Mouse (Mus musculus): ENCODE results near the gene Aoc2.
"Not testable (repeated sequence)": the region's sequence is repeated elsewhere in the genome, so short reads cannot be mapped to it uniquely, and the experiment has no call there.

Aoc2 gene

GRCm38 (mm10) chr11:101315665-101316500 lies 9.0 kb upstream of the Aoc2 start, which contains the start of gene Psme3:
TSS of gene Psme3 (plus strand) at chr11:101316213.
- in situ Hi-C loops (cut with MboI), result no loop called here

- in situ Hi-C loops (cut with MboI), result no loop called here
Observed at GRCm38 (mm10) chr11:101316501-101316917, 8.4 kb upstream of the Aoc2 start.

DNA sequence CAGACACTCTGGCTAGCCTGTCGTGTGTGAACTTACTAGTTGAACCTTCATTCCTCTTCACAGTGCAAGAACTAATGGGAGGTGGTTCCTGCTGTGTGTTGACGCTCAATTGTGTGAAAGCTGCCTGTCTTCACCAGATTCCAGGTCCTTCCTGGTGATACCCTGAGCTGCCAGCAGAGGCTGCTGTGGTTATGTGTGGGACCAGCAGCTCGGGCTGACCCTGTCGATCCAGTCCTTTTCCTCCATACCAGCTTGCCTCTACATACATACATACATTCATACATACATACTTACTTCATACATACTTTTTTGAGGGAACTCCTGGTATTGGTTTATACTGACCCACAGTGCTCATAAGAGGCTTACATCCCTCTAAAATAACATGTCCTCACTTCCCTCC lies 1.3 kb upstream of the Aoc2 start:
- in situ Hi-C loops (cut with MboI), result no loop called here

GRCm38 (mm10) chr11:101325201-101325600 lies 338 bp downstream of the Aoc2 start:
- in situ Hi-C loops (cut with MboI), result not testable (repeated sequence)

DNA sequence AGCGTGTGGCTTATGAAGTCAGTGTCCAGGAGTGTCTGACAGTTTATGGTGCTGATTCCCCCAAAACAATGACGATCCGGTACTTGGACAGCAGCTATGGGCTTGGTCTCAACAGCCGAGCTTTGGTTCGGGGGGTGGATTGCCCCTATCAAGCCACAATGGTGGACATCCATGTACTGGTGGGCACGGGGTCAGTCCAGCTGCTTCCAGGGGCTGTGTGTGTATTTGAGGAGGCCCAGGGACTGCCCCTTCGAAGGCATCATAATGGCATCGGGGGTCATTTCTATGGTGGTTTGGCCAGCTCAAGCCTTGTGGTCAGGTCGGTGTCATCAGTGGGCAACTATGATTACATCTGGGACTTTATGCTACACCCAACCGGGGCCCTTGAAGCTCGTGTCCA lies 1.3 kb downstream of the Aoc2 start:
- in situ Hi-C loops (cut with MboI), result no loop called here

DNA sequence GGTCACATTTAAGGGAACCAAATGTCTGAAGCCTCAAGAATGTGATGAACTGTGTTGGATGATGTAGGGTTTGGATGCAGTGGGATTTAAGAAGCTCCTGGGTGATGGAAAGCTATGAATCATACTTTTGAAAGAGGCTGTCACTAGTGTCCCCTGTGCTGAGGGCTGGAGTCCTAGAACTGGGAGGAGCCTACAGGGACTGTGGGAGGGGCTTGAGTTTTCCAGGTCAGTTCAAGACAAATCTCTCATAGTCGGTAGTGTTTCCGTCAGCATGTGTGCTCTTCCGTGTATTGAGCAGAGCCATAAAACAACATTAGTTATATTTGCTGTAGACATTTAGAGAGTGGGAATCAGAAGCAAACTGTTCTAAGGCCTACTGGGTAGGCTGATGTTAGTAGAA lies 2.4 kb downstream of the Aoc2 start:
- in situ Hi-C loops (cut with MboI), result no loop called here

GRCm38 (mm10) chr11:101328941-101329635 lies 4.2 kb downstream of the Aoc2 start:
- in situ Hi-C loops (cut with MboI), result no loop called here

GRCm38 (mm10) chr11:101330371-101330924 lies 5.6 kb downstream of the Aoc2 start, which contains the start of gene Aoc3:
TSS of gene Aoc3 (plus strand) at chr11:101330605.
- in situ Hi-C loops (cut with MboI), result no loop called here

DNA sequence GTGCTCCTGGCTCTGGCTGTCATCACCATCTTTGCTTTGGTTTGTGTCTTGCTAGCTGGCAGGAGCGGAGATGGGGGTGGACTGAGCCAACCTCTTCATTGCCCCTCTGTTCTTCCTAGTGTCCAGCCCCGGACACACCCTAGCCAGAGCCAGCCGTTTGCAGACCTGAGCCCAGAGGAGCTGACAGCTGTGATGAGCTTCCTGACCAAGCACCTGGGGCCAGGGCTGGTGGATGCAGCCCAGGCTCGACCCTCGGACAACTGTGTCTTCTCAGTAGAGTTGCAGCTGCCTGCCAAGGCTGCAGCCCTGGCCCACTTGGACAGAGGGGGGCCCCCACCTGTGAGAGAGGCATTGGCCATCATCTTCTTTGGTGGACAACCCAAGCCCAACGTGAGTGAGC lies 6.1 kb downstream of the Aoc2 start:
- in situ Hi-C loops (cut with MboI), result not testable (repeated sequence)

GRCm38 (mm10) chr11:101332537-101332936 lies 7.7 kb downstream of the Aoc2 start:
- in situ Hi-C loops (cut with MboI), result no loop called here

GRCm38 (mm10) chr11:101334023-101334422 lies 9.2 kb downstream of the Aoc2 start:
- in situ Hi-C loops (cut with MboI), result no loop called here

GRCm38 (mm10) chr11:101334516-101334915 lies 9.7 kb downstream of the Aoc2 start:
- in situ Hi-C loops (cut with MboI), result no loop called here

GRCm38 (mm10) chr11:101335685-101336084 lies 10.8 kb downstream of the Aoc2 start:
- in situ Hi-C loops (cut with MboI), result no loop called here

- in situ Hi-C loops (cut with MboI), result no loop called here
Observed at GRCm38 (mm10) chr11:101338123-101338760, 13.4 kb downstream of the Aoc2 start.

GRCm38 (mm10) chr11:101347083-101347775 lies 22.4 kb downstream of the Aoc2 start:
- in situ Hi-C loops (cut with MboI), result no loop called here

DNA sequence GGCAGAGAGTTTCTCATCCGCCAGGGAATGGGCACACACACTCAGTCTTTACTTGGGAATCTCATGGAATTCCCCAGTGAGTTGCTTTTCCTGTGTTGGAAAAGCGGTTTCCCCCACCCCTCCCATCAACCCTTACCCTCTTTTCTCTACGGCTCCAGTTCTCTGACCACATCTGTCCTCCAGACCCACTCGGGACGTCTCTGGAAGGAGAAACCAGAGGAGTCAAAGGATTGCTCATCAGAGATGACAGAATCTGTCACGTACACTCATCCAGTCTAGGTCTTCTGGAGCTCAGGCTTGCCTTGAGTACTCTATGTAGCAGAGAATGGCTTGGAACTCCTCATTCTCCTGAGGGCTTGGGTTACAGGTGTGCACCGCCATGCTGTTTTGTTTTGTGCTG lies 23.9 kb downstream of the Aoc2 start:
- in situ Hi-C loops (cut with MboI), result no loop called here

DNA sequence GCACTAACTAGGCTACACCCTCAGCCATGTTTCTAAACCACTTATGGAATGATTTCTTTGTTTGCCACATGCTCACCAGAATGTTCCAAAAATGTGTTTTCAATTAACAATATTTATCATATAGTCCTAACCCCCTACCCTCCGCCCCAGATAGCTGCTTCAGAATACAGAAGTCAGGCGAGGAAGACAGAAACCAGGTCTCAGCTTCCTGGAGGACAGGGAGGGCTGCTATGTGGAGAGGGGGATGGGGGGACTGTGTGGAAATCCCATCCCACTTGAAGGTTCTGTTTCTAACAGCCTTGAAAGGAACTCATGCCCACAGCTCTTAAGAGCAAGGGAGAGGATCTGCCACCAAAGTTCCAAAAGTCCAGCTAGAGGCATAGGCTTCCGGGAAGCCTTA lies 24.4 kb downstream of the Aoc2 start:
- in situ Hi-C loops (cut with MboI), result no loop called here

DNA sequence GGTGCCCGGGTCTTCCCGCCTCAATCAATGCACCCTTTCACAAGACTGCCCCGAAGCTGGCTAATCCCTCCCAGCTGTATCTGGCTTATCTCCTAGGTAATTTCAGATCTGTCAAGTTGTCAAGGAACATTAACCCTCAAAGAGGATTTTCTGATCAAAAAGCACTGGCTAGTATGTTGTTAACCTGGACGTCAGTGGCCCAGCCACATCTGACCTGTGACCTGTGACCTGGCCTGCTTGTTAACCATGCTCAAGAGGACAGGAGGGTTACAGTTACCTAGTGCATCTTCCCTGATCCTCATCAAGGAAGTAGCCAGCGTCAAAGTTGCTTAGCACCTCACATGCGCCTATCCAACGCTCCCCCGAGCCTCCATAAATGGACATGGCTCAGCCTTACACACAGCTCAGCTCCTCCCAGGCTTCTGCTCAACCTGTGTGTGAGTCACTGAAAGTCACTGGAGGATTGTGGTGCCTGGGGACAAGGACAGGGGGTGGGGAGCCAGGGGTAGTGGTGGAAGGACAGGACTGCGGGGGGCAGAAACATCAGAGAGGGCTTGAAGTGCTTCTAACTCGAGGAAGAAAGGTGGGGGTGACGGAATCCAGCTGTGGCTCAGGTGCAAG lies 26.3 kb downstream of the Aoc2 start:
- in situ Hi-C loops (cut with MboI), result no loop called here

- in situ Hi-C loops (cut with MboI), result no loop called here
Observed at GRCm38 (mm10) chr11:101351721-101352111, 26.9 kb downstream of the Aoc2 start.

GRCm38 (mm10) chr11:101353436-101353835 lies 28.6 kb downstream of the Aoc2 start:
- in situ Hi-C loops (cut with MboI), result no loop called here

DNA sequence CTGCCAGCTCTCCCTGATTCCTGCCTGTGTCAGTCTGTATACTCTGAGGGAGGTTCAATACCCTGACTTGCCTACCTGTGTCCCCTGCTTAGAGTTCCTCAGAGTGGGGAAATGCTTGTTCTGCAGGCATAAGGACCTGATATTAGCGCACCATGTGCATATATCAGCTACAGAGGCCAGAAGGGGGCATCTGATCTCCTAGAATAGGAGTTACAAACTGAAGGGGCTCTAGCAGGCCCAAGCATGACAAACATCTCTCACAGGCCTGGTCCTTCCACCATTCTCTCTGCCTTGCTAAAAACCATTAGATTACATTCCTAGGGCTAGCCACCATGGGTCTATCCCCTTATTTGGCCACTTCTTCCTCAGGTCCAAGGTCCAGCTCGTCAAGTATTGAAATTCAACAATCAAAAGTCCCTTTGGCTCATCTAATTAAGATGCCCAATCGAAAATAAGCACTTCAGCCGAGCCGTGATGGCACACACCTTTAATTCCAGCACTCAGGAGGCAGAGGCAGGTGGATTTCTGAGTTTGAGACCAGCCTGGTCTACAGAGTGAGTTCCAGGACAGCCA lies 29.7 kb downstream of the Aoc2 start:
- in situ Hi-C loops (cut with MboI), result no loop called here
